Mouse (Mus musculus): Measurements from ENCODE around the gene Tnip3. TPM values are rescaled to one million over a fixed set of nuclear protein-coding genes. Genes with fewer than 3 reads are reported as not detected.

The Tnip3 gene
- total RNA-seq, 2 experiments from 2014 or later: not detected

Other genes starting within 250 kb of the Tnip3 start
- gene C130060K24Rik, start 144.2 kb upstream of the Tnip3 start, total RNA-seq (2021): under 1 TPM in 1 of 2 experiments, not detected in 1; 0.30 TPM
- gene Ndnf, start 146.3 kb downstream of the Tnip3 start, total RNA-seq (2021): 10 to 100 TPM; 15.8 to 23.1 TPM

Data from left cerebral cortex, postnatal 14 days (tissue).